Mouse (Mus musculus) T-cell, adult 2 months (primary cell): ENCODE data around the gene Magi2.

ENCODE experiments used
- DNase-seq: peaks from one replicate; pipeline ENCODE4 v3.0.0; 2022; ENCODE audit warnings: low spot score

Magi2 gene

GRCm38 (mm10) chr5:19746865-19747514 lies 520.2 kb downstream of the Magi2 start:
- DNase-seq, result no peak

DNA sequence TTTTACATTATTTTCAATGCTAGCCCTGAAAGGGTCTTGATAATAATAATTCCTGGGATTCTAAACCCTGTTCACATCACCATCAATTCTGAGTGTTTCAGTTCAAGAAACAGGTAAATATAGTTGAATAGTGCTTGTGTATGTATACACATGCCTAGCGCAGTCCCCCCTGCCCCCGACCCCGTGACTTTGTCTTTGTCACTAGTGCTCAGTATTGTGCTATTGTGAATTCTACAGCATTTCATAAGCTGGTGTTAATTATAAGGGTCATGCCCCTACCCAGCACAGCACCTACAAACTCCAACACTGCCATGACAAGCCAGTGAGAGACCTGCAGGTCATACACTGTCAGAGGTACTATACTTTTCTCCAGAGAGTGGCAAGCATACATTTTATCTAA lies 520.8 kb downstream of the Magi2 start:
- no peak for DNase-seq

DNA sequence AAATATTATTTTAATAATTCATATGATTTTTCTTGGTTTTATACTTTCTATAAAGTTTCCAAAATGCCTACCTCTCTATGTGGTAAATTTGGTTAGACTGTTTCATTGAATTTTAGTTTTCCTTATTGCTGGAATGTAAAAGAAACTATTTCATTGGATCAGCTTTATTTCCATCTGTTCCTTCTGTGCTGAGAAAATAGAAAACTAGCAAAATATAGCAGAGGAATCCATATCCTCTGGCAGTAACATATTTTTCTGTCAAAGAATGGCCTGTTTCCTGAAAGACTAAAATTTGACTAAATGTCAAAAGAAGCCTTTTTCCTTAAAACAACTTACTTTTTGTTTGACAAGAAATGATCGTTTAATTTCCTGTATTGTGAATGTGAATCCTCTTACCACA lies 552.4 kb downstream of the Magi2 start:
- no peak for DNase-seq

DNA sequence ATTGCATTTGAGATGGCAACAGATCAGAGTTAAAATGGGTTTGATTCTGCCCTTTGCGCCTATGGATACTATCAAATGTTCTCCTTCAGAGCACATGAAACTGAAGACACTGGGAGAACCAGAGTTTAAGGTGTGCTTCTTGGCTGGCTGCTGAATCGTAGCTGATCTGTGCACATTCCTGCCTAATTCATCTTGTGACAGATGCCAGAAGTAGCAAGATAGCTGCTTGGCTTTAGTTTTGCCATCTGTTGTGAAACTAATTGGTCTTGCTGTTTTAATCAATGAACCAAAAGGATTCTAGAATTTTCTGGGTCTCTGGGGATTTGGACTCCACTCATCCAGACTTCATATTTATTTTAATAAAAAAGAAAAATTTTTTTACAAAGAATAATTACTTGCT lies 553.2 kb downstream of the Magi2 start:
- no peak for DNase-seq

DNA sequence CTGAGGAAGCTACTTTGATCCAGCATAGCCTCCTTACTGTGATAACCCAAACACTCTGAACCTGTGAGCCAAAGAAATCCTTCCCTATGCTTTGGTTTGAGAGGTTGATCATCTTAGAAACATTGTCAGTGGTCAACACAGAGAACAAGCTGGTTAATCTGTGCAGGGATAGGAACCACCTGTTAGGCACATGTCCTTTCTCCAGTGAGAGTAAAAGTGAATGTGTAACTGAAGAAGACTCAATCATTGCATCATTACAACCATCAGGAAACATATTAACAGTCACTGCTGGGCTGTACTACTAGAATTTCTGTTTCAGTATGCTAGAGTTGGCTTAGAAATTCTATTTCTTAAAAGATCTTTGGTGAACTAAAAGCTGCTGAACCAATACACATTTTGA lies 558.5 kb downstream of the Magi2 start:
- DNase-seq, result no peak

DNA sequence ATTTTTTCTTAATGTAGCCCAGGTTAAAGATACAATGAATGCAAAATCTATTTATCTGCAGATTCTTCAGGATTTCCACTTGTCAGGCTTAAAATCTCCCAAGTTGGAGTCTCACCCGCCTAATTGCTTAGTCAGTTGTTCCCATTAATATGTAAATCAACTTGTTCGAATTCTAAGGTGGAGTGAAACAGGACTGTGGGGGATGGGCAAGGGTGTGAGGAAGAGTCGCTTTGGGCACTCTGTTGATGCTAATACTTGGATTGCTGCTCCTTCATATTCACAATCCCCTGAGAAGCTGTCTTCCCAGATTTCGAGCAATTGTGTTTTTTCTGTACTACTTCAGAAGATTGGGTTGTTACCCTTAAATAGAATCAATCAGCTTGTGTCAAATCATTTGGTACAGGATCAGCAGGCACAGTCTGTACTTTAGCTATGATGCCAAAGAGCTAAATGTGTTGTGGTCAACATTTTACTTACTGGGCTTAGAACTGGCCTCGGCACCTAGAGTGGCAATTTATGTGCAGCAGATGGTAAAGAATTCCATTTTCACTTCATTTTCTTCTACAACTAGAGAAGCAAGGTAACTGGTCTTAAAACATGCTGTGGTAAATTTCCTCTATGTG lies 560.8 kb downstream of the Magi2 start:
- no peak for DNase-seq

DNA sequence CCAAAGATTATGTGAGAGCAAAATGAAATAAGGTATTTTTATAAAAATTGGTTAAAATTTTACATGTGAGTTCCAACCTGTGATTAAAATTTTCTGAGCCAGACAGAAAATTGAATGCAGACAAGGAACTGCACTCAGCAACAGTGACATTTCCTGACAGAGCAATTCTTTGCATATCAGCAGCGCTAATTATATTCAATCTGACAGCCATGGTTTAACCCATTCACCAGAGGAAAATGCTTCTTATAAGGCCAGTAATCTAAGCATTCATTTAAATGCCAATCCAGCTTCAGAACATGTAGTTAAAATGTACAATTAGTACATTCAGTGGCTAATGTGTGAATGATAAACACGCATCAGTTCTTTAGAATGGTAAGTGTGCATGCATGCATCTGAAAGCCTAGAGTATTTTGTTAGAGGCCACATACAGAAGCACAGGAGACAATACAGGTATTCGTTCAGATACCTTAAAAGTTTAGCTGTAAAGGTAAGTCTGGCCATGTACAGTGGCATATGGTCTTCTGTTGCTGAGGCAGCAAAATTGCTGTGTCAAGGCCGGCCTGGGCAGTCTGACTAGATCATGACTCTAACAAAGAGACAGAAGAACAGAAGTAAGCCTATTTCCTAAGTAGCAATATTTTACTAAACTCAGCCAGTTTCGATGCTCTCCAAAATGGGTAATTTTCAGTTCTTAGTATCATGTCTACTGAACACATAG lies 576.4 kb downstream of the Magi2 start:
- no peak for DNase-seq

- no peak for DNase-seq
Measured at GRCm38 (mm10) chr5:19822502-19822901, 595.7 kb downstream of the Magi2 start.

DNA sequence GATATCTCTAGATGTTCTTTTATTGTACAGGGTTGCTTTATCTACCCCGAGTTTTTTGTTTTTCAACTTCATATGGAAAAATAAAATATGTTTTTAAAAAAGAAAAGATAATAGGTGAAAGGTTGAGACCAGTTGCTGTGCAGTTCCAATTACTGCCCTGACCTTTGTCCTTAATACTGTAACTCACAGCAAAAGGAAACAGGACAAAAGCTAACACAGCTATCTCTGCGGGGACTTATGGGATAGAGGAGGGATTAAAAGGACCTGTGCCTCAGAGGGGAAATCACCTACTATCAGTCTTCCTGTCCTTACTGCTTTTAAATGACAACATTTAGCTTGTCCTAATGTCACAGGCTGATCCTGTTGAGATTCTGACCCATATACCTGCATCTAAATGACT lies 599.1 kb downstream of the Magi2 start:
- no peak for DNase-seq

DNA sequence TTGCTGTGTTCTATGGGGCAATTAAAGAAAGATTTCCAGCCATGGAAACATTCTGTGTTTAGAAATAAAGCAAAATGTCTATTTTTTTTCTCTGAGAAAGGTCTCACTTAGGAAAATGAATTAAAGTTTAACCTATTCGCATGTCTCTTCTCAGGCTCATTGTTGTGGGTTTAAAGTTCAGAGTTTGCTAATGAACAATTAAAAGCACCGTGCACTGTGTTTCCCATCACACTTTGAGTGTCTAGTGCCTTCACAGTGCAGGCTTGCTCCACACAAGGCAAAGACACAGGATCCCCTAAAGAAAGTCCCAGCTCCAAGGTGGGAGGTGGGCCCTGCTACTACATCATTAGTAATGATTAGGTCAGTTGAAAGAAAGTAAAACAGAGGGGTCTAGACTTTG lies 602.5 kb downstream of the Magi2 start:
- DNase-seq, result no peak

DNA sequence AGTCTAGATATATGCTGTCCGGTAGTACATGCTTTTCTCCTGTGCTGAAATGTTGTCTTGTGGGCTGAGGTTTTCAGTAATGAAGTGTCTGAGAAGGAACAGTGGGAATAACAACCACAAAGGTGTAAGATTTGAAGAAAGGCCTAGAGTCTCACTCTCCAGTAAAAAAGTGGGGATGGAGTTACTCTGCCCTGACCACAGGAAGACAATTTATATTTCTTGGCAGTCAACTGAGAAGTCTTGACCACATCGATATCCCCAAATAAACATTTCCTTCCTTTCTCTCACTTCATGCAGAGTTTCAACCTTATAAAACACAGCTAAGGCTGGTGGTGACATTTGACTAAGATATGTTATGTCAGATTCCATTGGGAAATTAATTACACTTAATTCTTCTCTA lies 636.0 kb downstream of the Magi2 start:
- no peak for DNase-seq

DNA sequence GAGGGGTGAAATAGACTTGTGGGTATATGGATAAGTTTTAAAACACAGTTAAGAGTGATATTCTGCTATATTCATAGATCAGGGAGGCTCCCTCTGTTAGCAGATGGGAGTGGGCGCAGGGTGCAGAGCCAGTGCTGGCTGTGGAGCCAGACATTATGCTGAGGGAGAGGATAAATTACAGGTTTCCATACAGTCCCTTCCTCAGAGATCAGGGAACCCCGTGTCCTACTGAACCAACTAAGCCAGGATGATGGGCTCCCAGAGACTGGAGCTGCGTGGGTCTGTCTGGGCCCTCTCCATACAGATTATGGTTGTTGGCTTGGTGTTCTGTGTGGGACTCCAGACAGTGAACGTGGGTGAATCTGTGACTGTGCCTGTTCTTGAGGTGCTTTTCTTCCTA lies 643.6 kb downstream of the Magi2 start:
- DNase-seq, result no peak

DNA sequence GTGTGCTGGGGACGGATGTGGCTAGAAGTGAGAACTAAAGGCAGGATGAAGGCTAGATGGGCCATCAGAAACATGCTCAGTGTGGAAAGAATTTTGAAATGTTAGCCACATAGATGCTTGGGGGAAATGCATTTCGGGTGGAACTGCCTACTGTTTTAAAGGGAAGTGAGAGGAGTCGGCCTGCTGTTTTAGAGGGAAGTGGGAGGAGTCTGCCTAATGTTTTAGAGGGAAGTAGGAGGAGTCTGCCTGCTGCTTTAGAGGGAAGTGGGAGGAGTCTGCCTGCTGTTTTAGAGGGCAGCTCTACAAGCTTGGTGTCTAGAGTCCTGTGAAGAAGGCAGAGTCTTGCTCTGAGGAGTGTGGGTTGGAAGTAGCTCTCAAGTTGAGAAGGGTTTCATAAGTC lies 664.9 kb downstream of the Magi2 start:
- DNase-seq, result no peak

- no peak for DNase-seq
Measured at GRCm38 (mm10) chr5:19895893-19896292, 669.1 kb downstream of the Magi2 start.

DNA sequence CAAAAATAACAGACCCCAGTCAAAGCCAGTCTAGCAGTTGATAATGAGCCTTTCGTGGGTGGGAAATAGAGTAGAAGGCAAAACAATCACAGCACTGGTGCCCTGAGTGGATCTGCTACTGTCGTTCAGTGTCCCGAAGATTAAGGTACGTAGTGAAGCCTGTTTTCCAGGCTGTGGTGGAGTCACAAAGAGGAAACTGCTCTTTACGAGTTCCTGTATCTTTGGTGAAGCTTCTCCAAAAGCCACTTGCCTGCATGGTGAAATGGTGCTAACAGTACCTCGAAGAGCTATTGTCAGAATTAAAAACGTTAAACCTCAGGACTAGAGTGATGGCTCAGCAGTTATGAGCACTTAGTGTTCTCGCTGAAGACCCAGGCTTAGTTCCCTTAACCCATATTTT lies 674.8 kb downstream of the Magi2 start:
- no peak for DNase-seq

DNA sequence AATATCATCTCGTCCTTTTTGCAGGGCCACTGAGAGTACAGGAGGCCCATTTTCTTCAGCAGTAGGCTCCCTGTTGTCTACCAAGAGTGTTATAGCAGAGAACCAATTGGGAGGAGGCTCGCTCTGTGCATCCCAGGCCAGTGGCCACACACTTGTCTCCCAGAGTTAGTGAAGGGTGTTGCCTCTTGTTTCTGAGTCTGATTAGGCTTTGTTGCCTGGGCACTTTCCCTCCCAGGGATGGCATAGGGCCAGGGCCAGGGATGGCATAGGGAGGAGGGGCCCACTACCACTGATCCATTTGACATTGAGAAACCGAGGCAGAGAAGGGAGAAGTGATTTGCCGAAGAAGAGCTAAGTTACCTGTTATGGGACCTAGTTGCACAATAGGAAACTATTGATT lies 679.8 kb downstream of the Magi2 start:
- no peak for DNase-seq

DNA sequence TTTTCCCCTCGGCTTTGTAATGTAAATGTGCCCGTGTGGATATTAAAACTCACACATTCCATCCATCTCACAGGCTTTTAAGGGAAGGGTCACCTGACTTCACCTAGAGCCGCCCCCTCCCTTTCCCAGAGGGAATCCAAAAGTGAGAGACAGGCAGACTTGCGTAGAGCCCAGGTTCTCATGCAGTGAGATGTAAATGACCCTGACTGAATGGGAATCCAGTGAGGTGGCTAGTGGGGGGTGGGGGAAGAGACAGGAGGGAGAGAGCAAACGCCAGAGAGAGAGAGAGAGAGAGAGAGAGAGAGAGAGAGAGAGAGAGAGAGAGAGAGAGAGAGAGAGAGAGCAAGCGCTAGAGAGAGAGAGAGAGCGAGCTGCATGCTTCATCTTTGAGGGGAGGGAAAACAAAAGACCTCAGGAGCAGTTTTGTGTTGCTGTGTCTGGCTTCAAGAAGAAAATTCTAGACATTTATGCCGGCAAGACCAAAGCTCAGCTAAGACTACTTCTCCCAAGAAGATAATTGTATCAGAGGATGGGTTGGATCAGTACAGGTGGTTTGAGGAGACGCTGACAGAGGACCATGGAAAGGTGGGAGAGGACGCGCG lies 680.6 kb downstream of the Magi2 start:
- no peak for DNase-seq

DNA sequence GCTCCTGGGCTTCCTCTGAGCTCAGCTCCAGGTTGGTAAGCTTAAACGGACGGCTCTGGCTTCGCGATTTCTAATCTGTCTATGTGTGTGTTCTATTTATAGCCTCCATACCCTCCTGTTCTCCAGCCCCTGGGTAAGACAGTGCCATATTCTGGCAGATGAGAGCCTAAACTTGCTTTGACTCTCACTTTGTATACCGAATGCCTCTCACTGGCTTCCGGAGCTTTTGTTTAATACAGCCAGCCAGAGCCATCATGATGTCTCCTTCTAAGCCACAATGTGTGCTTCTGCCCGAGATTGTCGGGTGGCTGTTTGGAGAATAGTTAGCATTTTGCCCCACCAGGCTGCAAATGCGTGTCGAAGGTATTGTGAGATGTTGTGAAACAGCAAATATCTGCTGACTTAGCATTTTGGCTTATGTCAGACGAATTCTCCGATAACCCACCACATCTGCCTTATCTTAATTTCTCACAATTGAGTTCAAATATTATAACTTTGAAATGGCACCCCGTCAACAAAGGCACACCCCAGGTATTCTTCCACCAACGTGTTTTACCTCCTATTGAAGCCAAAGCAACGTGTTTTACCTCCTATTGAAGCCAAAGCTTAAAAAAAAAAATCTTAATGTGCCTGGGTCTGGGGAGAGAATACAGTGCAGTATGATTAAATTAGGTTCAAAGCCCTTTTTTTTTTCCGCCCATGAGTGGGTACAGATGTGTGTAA lies 681.3 kb downstream of the Magi2 start:
- no peak for DNase-seq

DNA sequence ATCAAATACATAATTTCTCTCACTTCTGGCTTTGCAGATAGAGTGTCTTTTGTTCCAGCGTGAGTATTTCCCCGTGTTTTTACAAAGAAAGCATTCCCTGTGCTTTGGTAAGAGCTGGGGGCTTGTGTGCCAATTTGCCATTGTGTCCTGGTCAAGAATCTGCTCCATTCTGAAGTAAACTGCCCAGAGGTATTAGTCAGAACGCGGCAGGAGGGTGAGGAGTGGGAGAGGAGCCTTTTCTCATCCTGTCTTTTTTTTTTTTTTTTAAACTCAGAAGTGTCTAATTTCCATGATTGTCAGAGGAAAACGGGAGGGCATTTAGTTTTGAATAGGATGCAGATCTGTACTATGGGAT lies 681.8 kb downstream of the Magi2 start:
- no peak for DNase-seq

GRCm38 (mm10) chr5:19909071-19909470 lies 682.2 kb downstream of the Magi2 start:
- no peak for DNase-seq

GRCm38 (mm10) chr5:19909664-19910063 lies 682.8 kb downstream of the Magi2 start:
- no peak for DNase-seq

- DNase-seq, result no peak
Measured at GRCm38 (mm10) chr5:19932102-19932501, 705.3 kb downstream of the Magi2 start.

DNA sequence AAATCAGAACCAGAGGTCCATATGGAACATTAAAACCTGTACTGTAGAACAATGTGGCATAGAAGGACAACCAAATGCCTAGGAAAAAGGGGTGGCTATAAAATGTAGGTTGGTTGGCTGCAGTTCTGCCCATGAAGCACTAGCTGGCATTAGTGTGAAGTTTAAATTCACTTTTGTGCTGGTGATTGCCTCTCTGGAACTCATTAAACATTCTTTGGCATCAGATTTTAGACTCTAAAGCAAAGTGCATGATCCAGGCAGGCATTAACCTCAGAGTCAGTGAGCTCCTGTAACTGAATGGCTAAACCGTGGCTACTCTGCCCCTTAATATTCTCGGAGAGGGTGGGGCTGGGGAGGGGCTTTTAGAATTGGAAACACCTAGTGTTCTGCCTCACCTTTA lies 706.4 kb downstream of the Magi2 start:
- no peak for DNase-seq
